ENCODE assay signal across 14 mouse cellular contexts in the genomic region with DNA sequence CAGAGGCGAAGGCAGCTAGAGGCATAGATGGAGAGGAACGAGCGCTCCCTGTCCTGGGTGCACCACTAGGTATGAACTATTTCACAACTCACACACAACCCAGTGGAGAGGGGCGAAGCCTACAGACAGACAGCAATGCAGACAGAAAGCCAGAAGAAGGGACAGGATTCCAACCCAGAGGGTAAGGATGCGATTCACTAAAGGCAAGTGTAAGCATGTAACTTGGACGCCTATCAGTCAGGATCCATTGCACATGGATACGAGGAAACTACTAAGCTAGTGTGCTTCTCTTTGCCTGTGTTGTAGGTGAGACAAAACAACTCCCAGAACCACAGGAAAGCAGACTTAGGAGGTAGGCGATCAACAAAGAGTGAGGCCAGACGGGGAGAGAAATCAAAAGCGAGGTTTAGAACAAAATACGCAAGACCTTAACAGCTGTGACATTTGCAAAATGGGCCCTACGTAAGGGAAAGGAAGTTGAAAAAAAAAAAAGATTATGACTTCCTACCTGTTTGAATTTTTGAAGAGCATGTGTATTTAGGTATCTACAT.
DNase-seq lines count a peak whose midpoint lies in the region; TF ChIP-seq lines count a peak whose summit lies in the region.
"Had no signal": no experiment of that assay in that cellular context is flagged by ENCODE, and none has a peak within 500 bp of the region (broad histone marks: within the 10 kb centered on the region; RNA-seq: fewer than 3 reads in every experiment).

No protein-coding gene starts in this region.

- peaks cover 36% of the 10 kb centered on the region for H3K4me1 ChIP-seq in thymus, adult 2 months (replicated peaks; ENCODE audit: control insufficient read depth, insufficient read depth, low read length)

- no peak overlapping the region for H3K4me3 ChIP-seq in thymus, adult 2 months (ENCODE audit: control insufficient read depth, insufficient read depth, low read length)
- H3K4me3 ChIP-seq: forebrain, embryonic 13.5 days; heart, adult 2 months; hindbrain, embryonic 12.5 days; limb, embryonic 13.5 days; liver, embryonic 15.5 days had no signal

- TF ChIP-seq POLR2A in thymus, adult 2 months (IDR thresholded peaks at IDR 0.05; ENCODE audit: control insufficient read depth, extremely low read depth, insufficient read depth, low read length, poor library complexity): no peak

- DNase-seq in heart, adult 11 months: peak; percentile 36
- DNase-seq in heart, adult 8-10 months (ENCODE audit: low spot score): no peak
- DNase-seq in thymus, adult 2 months: peak; percentile 25
- no peak for DNase-seq in thymus, postnatal 25 days
- DNase-seq in naive thymus-derived CD4-positive, alpha-beta T cell, adult 2 months (ENCODE audit: low read depth): peak; percentile 84
- no peak for DNase-seq in adrenal gland, postnatal 14 days
- no peak for DNase-seq in adrenal gland, postnatal 10 days
- DNase-seq: heart, adult 2 months; lung, postnatal 14 days; right cerebral cortex, postnatal 14 days had no signal

- WGBS in thymus, adult 2 months: 35% methylated on average over 12 of the region's 12 CpGs

- H3K27ac ChIP-seq in thymus, adult 2 months (ENCODE audit: control insufficient read depth, insufficient read depth, low read length): peak overlapping the region; percentile 90
- H3K27ac ChIP-seq: forebrain, embryonic 13.5 days; heart, adult 2 months; hindbrain, embryonic 12.5 days; limb, embryonic 13.5 days; liver, embryonic 15.5 days had no signal

- TF ChIP-seq CTCF in thymus, adult 2 months (IDR thresholded peaks at IDR 0.05; ENCODE audit: borderline replicate concordance, control insufficient read depth, extremely low read depth, insufficient read depth, low read length, poor library complexity): no peak

- H3K36me3 ChIP-seq in thymus, adult 2 months (ENCODE audit: control insufficient read depth, insufficient read depth, low read length): no peaks in the 10 kb centered on the region
- H3K36me3 ChIP-seq: hindbrain, embryonic 12.5 days; limb, embryonic 13.5 days; liver, embryonic 15.5 days had no signal

- H3K27me3 ChIP-seq in thymus, adult 2 months (ENCODE audit: control insufficient read depth, insufficient read depth, low read length): no peaks in the 10 kb centered on the region
- H3K27me3 ChIP-seq: limb, embryonic 13.5 days; liver, embryonic 15.5 days had no signal

Comparison
In these comparisons a context has a peak if more than half of its experiments do, and no peak if none do; other contexts are left out.
1. DNase-seq: peak in heart, adult 11 months (single experiment), thymus, adult 2 months (single experiment) and naive thymus-derived CD4-positive, alpha-beta T cell, adult 2 months (single experiment); none in heart, adult 8-10 months (single experiment), thymus, postnatal 25 days (single experiment), adrenal gland, postnatal 14 days (single experiment) and adrenal gland, postnatal 10 days (single experiment).